In genomic region chr4:134659354-134660301, GRCm38 (mm10) we compare ENCODE assay signal across 8 mouse cellular contexts. TPM values are rescaled to one million over a fixed set of nuclear protein-coding genes. Genes with fewer than 3 reads are reported as not detected.
DNase-seq lines count a peak whose midpoint lies in the region; ATAC-seq lines count a peak whose summit lies in the region.

No protein-coding gene starts in this region.

- intact Hi-C loops in left cerebral cortex, postnatal 36 days (cut with DNase I): loop anchor here (5.0 kb wide), 1 partner anchor 43 kb away; the partner anchor contains the start of gene Man1c1

- no peaks in the 10 kb centered on the region for H3K27me3 ChIP-seq in heart, embryonic 14.5 days (ENCODE audit: control insufficient read depth, insufficient read depth, low read length)
- 0 out of 2 replicates have a peak, but pooled peaks cover 7% of the 10 kb centered on the region for H3K27me3 ChIP-seq in midbrain, embryonic 14.5 days (ENCODE audit: control insufficient read depth, insufficient read depth, low read length)

- H3K4me2 ChIP-seq in heart, embryonic 14.5 days (ENCODE audit: low read length): peak overlapping the region; percentile 65
- H3K4me2 ChIP-seq in midbrain, embryonic 14.5 days (ENCODE audit: low read length): peak overlapping the region; percentile 49

- peaks cover 37 to 41% of the 10 kb centered on the region in 2 experiments for H3K4me1 ChIP-seq in heart, embryonic 14.5 days (ENCODE audit: control insufficient read depth in 2 of 2, insufficient read depth in 2 of 2, low read length in 2 of 2)
- peaks cover 48% of the 10 kb centered on the region for H3K4me1 ChIP-seq in midbrain, embryonic 14.5 days (ENCODE audit: control insufficient read depth, insufficient read depth, low read length)

- H3K4me3 ChIP-seq in heart, embryonic 14.5 days (ENCODE audit: control insufficient read depth in 1 of 2, insufficient read depth in 1 of 2, low read depth in 1 of 2, low read length in 2 of 2): peak overlapping the region; percentile 10 to 13; a peak in 3 of 4 replicates
- H3K4me3 ChIP-seq in midbrain, embryonic 14.5 days (replicated peaks; ENCODE audit: low read depth, low read length): 0 out of 2 replicates have a peak overlapping the region, but pooled peaks have one; percentile 1

- ATAC-seq in heart, embryonic 14.5 days (ENCODE audit: insufficient number of reproducible peaks, insufficient read depth, low FRiP score, low read depth): no peak
- ATAC-seq in midbrain, embryonic 14.5 days (ENCODE audit: low FRiP score, low TSS enrichment): no peak

- DNase-seq in heart, adult 18-20 months: no peak
- peak; percentile 47 for DNase-seq in R1 (ENCODE audit: low read depth, low spot score)
- DNase-seq in forelimb bud, embryonic 11.5 days (ENCODE audit: low read depth, low spot score): peak; percentile 36
- peak; percentile 75 for DNase-seq in midbrain, embryonic 14.5 days
- DNase-seq in spleen, adult 18-20 months: no peak
- no peak for DNase-seq in left cerebral cortex, postnatal 36 days (ENCODE audit: low spot score in 2 of 2)
- DNase-seq in adrenal gland, adult 18-20 months (ENCODE audit: low spot score in 2 of 2): no peak

- H3K36me3 ChIP-seq in heart, embryonic 14.5 days (ENCODE audit: control insufficient read depth, insufficient read depth, low read length): no peaks in the 10 kb centered on the region
- H3K36me3 ChIP-seq in midbrain, embryonic 14.5 days (ENCODE audit: control insufficient read depth, insufficient read depth, low read length): no peaks in the 10 kb centered on the region

- 11% methylated on average over 27 of the region's 27 CpGs for WGBS in heart, embryonic 14.5 days
- 8% methylated on average over 27 of the region's 27 CpGs for WGBS in midbrain, embryonic 14.5 days

- no peaks in the 10 kb centered on the region for H3K9me3 ChIP-seq in heart, embryonic 14.5 days (ENCODE audit: control insufficient read depth, low read length)
- H3K9me3 ChIP-seq in midbrain, embryonic 14.5 days (ENCODE audit: control insufficient read depth, low read length): no peaks in the 10 kb centered on the region

- H3K27ac ChIP-seq in heart, embryonic 14.5 days (replicated peaks in 1 of 2; ENCODE audit: control insufficient read depth in 1 of 2, insufficient read depth in 1 of 2, low read depth in 2 of 2, low read length in 2 of 2): peak overlapping the region; percentile 17 to 25; a peak in 1 of 4 replicates
- H3K27ac ChIP-seq in midbrain, embryonic 14.5 days (replicated peaks; ENCODE audit: low read depth, low read length): peak overlapping the region; percentile 71

- H3K9ac ChIP-seq in heart, embryonic 14.5 days (ENCODE audit: low read length): 0 out of 2 replicates have a peak overlapping the region, but pooled peaks have one; percentile 4
- H3K9ac ChIP-seq in midbrain, embryonic 14.5 days (replicated peaks; ENCODE audit: low read length): peak overlapping the region; percentile 42

RNA-seq across cellular contexts. Expression of gene Man1c1, which starts 44.5 kb away (rescaled TPM):
- polyA plus RNA-seq in heart, embryonic 14.5 days (2014; fragmentation: Nextera tagmentation; extraction: Ambion mirVana): 7.8 TPM in 2 replicates
- total RNA-seq in heart, adult 18-20 months (2021): 10 to 100 TPM; 26.9 to 28.3 TPM
- 3.9 and 4.9 TPM in 2 replicates for polyA plus RNA-seq in midbrain, embryonic 14.5 days (2014; fragmentation: Nextera tagmentation; extraction: Ambion mirVana)
- total RNA-seq in left cerebral cortex, postnatal 36 days (2021): 10 to 100 TPM; 37.8 to 42.0 TPM
- 10 to 100 TPM; 14.9 to 20.8 TPM for total RNA-seq in adrenal gland, adult 18-20 months (2021)

Comparison
In these comparisons a context has a peak if more than half of its experiments do, and no peak if none do; other contexts are left out.
1. DNase-seq: peak in R1 (single experiment), forelimb bud, embryonic 11.5 days (single experiment) and midbrain, embryonic 14.5 days (single experiment); none in heart, adult 18-20 months (0 of 2), spleen, adult 18-20 months (0 of 2), left cerebral cortex, postnatal 36 days (0 of 2) and adrenal gland, adult 18-20 months (0 of 2).